Mouse (Mus musculus): ENCODE measurements at regions not wholly inside any gene's neighbourhood (a gene's known extent, or its start where the extent isn't known, plus 50 kb on each side); places are given as distances from the start of the nearest gene placed in this dataset.
A peak's percentile ranks its signal among the peaks of the same experiment; 100 is the strongest.

DNA sequence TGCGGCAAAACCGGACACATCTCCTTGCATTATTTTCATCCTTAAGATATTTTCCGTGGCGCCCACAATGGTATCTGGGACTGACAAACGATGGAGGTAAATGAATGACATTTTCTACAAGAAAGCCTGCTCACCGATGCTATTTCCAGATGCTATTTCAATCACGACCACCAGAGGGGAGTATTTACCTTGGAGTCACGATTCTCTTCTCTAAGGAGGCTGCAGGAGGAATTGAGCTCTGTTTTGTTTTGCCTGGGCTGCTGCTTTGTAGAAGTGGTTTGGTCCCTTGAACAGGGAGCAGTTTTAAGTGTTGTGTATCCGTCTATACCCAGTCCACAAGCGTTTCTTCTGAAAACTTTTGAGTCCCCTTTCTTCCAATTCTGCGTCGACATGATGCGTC lies 128.7 kb upstream of the Itga1 start:
- DNase-seq: peak; percentile 67

DNA sequence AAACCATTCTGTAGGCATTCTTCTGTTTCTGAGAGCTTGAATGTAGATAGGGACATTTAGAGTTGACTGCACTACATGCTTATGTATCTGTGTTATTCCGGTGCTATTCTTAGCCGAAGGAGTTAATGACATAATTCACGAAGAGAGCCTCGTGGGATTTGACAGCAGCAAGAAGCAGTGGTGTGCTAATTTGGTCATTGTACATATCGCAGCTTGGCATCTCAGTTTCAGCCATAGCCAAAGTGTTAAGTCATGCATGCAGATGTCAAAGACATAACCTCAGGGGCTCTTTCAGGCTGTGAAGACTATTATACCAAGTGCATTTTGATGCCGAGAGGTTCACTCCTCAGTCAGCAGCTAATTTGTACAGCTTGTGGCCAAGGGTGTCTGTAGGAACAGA lies 125.1 kb upstream of the Itga1 start:
- no peak for DNase-seq

DNA sequence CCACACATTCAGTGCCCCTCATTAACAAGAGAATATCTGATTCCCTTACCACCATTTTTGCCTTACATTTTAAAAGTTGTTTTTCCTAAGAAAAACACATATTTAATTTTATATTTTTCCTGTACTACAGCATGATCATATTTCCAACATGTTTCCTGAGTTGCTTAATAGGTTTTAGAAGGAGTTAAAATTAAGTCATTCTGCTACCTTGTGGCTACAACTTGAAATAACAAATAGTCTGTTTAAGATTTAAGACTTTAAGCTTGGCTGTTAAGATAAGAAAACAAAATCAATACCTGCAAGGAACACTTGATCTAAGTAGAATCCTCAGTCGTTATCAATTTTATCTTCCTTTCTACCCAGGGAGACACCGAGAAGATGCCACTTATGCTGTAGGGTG lies 117.9 kb upstream of the Itga1 start:
- no peak for DNase-seq

DNA sequence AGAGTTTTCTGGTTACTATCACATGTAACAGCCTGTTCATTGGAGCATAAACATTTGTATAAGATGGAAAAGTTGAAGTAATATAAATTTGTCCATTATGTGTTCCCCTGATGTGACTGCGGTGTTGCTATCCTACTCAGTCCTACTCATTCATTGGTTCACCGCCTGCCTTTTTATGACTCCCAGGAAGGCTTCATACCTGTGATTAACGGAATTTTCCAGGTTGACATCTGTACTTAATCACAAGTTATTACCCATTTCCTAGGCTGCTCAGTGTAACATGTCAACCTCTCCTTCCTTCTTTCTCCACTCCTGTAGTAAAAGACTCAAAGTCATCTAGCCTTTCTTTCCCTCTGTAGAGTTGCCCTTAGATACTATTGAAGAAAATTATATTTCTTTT lies 109.5 kb upstream of the Itga1 start:
- no peak for DNase-seq

DNA sequence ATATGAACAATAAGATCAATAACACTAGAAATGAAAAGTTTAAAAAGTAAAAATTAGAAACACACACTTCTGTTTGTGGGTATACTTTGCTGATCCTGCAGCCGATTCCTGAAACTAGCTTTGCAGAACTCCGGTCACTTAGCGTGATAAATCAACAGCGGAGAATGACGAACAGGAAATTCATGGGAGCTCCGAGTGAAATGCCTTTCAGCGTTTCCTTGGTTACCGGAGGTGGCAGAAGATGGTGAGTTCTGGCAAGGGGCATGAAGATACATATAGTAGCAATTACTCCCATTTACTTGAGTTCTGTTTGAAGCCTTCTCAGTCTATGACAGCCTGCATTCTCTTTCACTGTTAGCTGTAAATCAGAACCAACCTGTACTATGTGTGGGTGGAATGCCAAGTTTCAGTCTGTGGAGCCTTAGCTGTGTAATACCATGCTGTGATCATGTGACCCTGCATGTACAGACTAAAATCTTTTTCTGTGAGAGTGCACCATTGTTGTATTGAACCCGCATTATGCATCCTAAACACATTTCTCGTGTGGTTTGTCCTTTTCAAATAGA lies 109.0 kb upstream of the Itga1 start:
- no peak for DNase-seq

DNA sequence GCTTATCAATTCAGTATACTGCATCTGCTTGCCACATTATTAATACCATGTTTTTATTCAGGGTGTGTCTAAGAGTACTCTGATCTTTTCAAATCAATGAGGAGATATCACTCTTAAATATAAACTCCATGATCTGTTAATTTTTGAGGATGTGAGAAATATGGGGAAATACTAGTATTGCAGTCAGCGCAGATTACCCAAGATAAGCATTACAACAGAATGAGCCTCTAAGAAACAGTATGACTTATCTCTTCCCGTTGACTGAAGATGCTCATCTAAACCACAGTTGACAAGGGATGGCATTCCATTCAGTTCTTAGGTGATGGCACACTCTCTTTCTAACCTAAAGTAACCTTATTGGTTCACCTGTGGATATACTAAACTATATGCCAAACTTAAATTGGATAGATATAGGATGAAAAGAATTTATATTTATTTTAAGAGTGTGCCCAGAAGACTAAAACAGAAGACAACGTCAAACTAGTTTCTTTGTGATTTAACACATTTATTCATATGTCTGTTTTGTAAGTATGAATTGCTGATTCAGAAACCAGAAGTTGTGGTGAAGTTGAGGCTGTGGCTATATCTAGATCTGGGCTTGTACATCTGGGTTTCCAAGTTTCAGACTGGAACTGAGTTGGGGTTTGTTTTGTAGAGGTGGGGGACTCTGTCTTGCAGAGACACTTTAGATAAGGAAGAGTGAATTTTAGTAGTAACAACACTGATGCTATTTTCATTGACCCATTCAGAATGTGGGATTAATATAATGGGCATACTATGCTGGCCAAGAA lies 107.8 kb upstream of the Itga1 start:
- DNase-seq: no peak

DNA sequence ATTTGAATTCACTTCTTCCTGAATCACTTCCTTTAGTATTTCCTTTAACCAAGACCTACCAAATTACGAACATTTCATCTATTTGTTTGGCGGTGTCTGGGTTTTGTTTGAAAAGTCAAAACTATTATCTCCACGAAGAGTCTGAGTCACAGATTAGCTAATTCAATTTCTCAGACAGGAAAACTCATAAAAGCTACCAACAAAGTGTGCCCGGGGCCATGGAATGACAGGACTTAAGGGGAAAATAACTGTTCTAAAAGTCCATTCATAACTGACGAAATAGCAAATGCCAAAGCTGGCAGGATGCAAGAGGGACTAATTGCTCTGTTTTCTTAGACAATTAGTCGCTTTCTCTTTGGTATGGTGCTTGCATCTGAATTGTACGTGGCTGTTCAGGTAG lies 105.0 kb upstream of the Itga1 start:
- no peak for DNase-seq

DNA sequence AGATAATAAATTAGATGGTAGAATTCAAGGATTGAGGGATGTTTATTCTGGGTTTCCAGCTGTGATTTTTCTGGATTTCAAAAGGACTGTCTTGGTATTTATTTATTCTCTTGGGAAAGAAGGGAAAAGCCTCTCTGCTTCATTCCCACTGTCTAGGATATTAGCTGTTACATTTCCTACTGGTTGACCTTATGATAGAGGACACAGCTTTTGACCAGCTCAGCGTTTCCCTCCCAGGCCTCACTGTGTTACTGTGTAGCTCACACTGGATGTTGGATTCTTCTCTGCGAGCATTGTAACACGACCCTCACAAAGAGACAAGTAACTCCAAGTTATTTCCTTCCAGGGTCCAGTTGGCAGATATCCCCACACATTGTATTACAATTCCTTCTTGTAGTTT lies 97.4 kb upstream of the Itga1 start:
- peak; percentile 16 for DNase-seq

DNA sequence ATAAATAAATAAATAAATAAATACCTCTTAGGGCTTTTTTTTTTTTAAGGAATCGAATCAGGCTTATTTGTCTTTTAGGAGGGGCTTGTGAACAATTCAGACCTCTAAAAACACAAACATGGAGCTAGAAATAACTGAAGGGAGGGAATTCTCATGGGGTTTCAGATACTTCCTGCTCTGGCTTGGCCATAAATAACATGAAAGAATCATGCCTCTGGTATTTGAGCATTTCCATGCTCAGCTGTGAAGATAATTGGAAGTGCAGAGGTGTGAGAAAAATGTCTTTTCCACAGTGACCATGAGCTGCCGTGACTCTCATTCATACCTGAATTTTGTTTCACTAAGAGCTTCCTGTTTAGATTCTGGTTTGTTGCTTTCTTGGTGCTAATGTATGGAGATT lies 86.3 kb upstream of the Itga1 start:
- DNase-seq: no peak

DNA sequence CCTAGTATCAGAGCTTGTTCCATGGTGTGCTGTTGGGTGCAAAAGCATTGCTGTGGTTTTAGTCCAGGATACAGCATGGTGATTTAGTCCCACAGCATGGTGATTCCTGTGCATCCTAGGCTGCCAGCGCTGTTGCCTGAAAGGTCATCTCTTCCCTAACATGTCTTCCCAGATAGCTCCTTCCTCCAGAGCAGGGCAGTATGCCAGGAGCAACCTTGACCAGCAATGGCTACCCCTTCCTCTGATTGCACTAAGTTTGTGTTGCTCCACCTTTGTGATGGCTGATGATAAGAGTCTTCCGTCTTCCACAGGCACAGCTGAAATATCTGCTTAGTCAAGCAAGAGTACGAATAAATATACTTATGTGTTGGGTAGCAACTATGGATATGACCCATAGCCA lies 85.6 kb upstream of the Itga1 start:
- peak; percentile 19 for DNase-seq

DNA sequence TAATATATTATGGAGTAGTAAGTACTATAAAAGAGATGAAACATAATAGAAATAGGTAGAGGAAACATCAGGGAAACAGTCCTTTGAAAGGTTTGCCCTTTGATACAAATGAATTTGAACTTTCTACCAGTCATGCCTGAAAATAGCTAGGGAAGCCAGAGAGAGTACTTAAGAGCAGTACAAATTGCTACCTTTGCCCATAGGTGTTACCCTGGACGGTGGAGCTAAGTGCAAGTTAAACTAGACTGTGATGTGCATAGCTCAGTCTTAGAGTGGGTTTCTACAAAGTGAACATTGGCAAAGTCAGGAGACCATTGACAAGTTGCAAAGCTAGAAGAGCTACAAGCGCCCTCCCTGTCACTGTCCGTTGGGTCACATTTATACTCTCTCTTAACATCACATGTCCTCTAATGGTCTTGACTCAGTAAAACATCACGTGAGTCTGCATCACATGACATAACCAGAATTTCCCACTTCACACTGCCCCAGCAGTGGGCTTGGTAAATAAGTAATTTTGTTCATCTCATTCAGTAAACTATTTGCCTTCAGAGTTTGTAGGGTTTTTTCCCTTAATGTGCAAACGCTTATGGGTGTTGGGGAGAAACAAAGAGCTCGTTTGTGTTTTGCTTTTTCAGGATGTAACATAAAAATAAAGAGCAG lies 80.6 kb upstream of the Itga1 start:
- DNase-seq: no peak

DNA sequence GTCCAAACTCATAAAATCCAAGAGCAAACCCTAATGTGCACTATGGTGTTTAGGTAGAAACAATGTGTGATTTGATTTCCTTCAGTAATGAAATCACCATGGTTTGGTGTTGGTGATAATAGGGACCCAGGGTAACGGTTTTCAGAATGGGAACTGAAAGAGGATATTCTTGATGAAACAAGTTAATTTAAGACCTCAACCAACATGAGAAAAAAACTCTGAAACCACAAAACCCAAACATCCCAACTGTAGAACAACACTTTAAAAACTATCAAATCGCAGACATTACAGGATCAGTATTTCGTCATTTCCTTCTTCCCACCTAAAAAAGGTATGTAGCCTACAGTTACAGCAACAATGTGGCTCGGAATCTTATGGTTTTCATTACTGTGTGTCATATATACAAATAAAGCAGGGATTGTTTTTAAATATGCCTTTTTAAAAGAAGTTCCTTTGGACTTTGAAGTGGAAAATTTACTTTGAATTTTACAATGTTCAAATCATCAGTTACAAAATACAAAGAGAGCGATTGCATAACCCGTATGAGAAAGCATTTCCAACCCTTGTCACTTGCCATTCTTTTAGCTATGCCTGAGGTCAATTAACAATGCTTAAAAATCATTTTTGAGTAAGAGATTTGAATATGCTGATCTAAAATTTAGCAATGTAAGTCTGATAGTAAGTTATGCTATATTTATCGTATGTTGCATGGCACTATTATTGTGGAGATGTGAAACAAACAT lies 76.6 kb upstream of the Itga1 start:
- DNase-seq: no peak

DNA sequence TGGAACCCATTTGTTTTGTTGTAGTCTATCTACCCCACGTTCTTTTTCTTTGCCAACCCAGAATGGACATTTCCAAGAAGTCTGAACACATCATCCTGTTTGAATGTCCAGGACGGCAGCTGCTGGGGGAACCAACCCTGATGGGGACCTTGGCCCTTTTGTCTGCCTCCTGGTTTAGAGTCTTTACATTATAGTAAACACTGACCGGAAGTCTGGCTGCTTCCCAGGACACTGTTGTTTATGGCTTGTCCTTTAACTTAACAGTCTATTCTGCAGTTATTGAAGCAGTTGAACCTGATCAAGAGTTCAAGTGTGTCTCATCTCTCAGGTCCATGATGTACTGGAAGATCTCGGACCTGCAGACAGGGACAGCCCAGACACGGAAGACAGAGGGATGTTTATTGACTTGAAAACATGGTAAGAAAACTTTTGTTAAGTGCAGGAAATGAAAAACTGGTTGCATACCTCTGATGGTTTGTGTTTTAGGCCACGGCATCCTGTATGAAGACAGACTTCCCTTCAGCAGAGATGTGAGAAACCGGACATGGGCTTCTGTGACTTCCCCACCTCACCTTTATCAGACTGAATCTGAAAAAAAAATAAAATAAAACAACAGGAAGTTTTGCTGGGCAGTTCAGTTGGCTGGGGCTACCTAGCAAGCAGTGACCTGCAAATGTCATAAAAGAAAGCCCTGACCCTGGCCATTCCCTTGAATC lies 69.7 kb upstream of the Itga1 start:
- DNase-seq: no peak

DNA sequence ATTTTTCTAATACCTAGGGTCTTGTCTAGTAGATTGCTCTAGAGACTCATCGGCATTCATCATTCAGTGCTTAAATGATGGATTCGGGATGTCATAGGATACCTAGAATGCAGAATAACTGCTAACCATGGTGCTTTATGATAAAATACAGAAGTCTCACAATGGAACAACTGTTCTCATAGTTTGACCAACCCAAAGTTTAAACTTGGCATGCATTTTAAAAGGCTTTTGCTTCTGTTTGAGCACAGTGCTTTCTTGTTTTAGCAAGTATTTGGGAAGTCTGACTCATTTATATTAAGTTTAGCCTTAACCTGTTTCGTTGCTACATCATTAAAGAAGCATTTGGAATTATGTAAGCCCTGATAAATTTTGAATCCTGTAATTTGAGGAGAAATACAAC lies 64.2 kb upstream of the Itga1 start:
- DNase-seq: no peak

DNA sequence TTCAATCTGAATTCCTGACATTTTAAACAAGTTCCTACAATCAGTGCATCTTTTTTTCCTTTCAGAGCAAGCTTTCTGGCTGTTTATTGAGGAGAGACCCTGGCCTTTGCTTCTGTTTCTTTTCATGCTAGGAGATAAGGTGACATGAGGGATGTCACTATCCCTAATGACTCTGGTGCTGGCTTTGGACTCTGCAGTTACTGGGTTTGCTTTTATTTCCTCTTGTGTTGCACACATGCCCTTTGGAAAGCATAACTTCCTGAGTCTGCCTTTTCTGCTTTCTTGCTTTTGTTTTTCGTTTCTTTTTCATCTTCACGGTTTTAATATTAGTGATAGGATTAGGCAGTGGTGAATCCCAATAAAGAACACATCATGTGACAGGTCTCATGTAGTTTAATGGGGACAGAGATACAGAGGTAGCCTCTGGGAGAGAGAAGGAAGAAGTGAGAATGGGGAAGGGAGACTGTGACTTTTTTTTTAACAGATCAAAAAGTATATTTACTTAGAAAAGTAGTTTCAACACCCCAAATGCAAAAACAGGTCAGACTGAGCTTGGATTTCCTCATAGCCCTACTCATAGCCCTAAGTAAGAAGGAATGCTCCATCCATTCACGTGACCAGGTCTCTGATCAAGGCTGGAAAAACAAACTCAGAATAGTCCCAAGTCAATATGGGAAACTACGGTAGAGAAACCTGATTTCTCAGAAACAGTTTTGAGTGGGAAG lies 61.1 kb upstream of the Itga1 start:
- DNase-seq: no peak

DNA sequence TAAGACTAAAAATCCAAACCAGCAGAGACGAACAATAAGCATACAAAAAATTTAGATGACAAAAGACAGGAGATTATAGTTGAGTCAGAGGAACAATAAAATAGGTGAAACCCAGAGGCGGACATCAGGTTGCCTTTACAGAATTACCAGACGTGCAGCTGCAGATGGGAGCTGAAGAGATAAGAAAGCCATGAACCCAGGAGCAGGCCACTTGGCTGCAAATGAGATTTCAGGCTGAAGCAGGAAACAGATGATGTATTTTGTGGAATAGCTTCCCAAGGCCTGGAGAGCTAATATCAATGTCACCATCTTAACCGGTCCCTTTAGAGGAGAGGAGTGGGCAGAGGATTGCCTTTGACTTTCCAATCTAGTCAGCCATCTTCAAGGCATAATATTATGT lies 57.6 kb upstream of the Itga1 start:
- no peak for DNase-seq

Measured in heart, postnatal 4 days (tissue).